Mouse (Mus musculus) olfactory bulb, adult 2 months (tissue): ENCODE measurements around the gene Fsip1. TPM values are rescaled to one million over a fixed set of nuclear protein-coding genes. Genes with fewer than 3 reads are reported as not detected.

Experiments used
- H3K27ac ChIP-seq: fragments of 200-500 bp; 2 replicates; pipeline ENCODE4 v1.5.1; 2012; ENCODE audit warnings: low read depth, low read length; ENCODE audit not compliant: insufficient read depth
- H3K4me1 ChIP-seq: fragments of 200-500 bp; 2 replicates; pipeline ENCODE4 v1.6.1; 2012; ENCODE audit warnings: low read length; ENCODE audit not compliant: control insufficient read depth, insufficient read depth
- H3K4me3 ChIP-seq: fragments of 200-500 bp; 2 replicates; pipeline ENCODE4 v1.5.1; 2012; ENCODE audit warnings: mild to moderate bottlenecking, low read depth, low read length, moderate library complexity; ENCODE audit not compliant: insufficient read depth
- CTCF ChIP-seq: fragments of 200-500 bp; IDR thresholded peaks from 2 replicates; pipeline ENCODE4 v1.5.1; 2012; ENCODE audit warnings: low read depth, mild to moderate bottlenecking, low read length, moderate library complexity; ENCODE audit not compliant: insufficient read depth
- POLR2A ChIP-seq: fragments of 200-500 bp; IDR thresholded peaks from 2 replicates; pipeline ENCODE4 v1.6.1; 2012; ENCODE audit warnings: mild to moderate bottlenecking, low read depth, low read length, moderate library complexity; ENCODE audit not compliant: insufficient read depth
- WGBS: fragments of 180-500 bp; shearing (Covaris S2); methylation state at CpG from one replicate; pipeline ENCODE4 v1.1.7; 2018; 5-methylcytosine and 5-hydroxymethylcytosine counted together
- polyA plus RNA-seq: library from polyadenylated mRNA; stranded (reverse); fragments of >200 nt; gene quantifications from 2 replicates; pipeline ENCODE4 v1.2.4, GENCODE M21; 2012; ENCODE audit warnings: low replicate concordance; ENCODE audit not compliant: missing spikeins, insufficient read depth, insufficient read length

Fsip1 gene
- not detected in 2 replicates for polyA plus RNA-seq

- H3K4me1 ChIP-seq: peaks cover 3% of the 10 kb centered on the region; the same call in 1 of the 2 replicates
- H3K27ac ChIP-seq: no peak within 1 kb of the TSS
Measured at GRCm38 (mm10) chr2:118256621-118257053, at the start of gene Fsip1. Gene Fsip1, minus strand, starts transcription at chr2:118256966.

DNA sequence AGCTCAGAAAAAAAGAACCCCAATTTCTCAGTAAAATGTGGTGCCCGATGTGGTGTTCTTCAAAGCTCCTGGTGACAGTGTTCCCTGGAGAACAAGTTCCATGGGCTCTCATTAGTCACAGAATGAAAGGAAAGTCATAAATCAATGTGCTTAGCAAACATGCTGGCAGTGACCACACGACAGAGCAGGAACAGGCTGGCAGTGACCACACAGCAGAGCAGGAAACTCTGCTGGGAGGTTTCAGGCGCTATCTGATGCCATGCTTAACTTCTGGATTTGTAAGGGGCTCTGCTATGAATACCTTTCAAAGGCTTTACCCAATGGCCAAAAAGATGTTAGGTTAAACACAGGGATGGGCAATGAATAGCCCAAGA lies 49.7 kb upstream of the Fsip1 start:
- Histone ChIP-seq H3K4me1 (no peaks in the 10 kb centered on the region), H3K4me3 (no peak overlapping the region), H3K27ac (no peak overlapping the region)
- WGBS: 69% methylated on average over 3 of the region's 3 CpGs
- no peak for TF ChIP-seq CTCF
- no peak for TF ChIP-seq POLR2A

More at GRCm38 (mm10) chr2:118256621-118257053, at the start of gene Fsip1:
- peak within 1 kb of the TSS; percentile 53 for H3K4me3 ChIP-seq
- TF ChIP-seq CTCF: no peak
- no peak for TF ChIP-seq POLR2A
- WGBS: 2% methylated on average over 25 of the region's 25 CpGs

DNA sequence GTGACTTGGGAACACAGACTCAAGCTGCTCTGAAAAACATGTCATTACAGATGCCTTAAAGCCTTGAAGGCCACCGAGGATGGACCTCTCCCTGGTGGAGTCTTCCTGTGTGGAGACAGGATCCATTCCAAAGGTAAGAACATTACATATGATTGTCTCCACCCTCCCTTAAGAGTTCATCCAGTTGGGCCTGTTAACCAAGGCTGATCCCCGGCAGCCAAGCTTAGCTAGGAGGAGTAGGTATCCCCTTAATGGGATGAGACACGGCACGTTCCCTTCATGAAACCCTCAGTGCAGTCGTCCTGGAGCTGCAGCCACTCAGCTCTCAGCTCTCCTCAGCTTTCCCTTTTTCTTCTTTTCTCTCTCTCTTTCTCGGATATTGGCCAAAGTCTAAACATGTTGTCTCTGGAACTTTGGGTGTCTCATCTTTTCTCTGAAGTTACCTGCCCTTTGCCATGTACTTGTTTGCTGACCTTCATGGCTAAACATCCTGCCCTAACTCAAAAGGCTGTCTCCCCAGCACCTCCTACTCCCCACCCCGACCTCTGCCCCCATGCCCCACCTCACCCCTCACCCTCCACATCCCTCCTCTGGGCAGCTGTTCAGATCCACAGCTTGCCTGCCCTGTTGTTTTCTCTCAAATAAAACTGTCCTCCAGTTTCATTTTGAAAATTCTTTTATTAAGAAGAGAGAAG lies 49.2 kb upstream of the Fsip1 start:
- no peak overlapping the region for H3K27ac ChIP-seq
- WGBS: 81% methylated on average over 7 of the region's 7 CpGs
- no peak overlapping the region for H3K4me3 ChIP-seq
- TF ChIP-seq CTCF (no peak), POLR2A (no peak)
- no peaks in the 10 kb centered on the region for H3K4me1 ChIP-seq

GRCm38 (mm10) chr2:118303456-118303855 lies 46.7 kb upstream of the Fsip1 start:
- WGBS: 91% methylated on average over 4 of the region's 4 CpGs
- H3K4me1 ChIP-seq: no peaks in the 10 kb centered on the region
- no peak overlapping the region for H3K27ac ChIP-seq
- TF ChIP-seq CTCF (no peak), POLR2A (no peak)
- no peak overlapping the region for H3K4me3 ChIP-seq

GRCm38 (mm10) chr2:118301656-118302055 lies 44.9 kb upstream of the Fsip1 start:
- 90% methylated on average over 2 of the region's 2 CpGs for WGBS
- Histone ChIP-seq H3K4me3 (no peak overlapping the region), H3K27ac (no peak overlapping the region), H3K4me1 (no peaks in the 10 kb centered on the region)
- TF ChIP-seq POLR2A (no peak), CTCF (no peak)

DNA sequence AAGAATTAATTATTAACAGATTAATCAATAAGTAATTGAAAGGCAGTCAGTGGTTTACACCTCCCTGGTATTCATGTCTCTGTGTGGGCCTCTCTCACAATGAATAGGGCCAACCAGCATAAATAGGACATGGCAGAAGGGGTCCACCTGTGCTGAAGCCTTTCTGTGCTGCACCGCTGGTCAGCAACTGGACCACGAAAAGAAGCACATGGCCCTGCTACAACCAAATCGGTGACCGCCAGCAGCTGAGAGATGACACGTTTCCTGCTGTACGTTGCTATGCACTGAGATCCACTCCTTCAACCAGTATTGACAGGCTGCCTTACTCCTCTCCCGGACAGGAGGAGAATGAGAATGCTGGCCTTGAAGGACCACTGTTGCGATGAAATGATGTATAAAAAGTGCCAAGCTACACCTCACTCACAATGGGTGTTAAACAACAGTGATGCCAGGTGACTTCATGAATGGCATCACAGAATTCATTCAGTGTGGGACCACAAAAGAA lies 44.3 kb upstream of the Fsip1 start:
- Histone ChIP-seq H3K4me3 (no peak overlapping the region), H3K4me1 (peaks cover 3% of the 10 kb centered on the region), H3K27ac (no peak overlapping the region)
- TF ChIP-seq POLR2A: no peak
- no peak for TF ChIP-seq CTCF
- 87% methylated on average over 8 of the region's 8 CpGs for WGBS

DNA sequence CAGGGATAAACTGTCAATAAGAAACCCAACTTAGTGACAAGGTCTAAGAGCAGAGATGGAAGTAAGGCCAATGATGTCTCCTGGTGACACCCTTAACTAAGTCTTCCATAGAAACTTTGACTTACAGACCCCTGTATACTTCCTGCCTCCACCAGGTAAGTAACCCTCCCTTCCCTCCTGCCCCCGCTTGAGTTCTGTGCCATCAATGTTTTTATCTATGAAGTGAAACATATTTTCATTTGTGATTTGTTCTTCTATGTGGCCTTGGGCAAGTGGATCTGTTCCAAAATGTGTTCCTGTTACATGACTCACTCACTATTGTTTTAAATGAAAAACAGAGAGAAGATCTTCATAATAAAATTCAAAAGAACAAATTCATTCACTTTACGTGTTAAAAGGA lies 43.2 kb upstream of the Fsip1 start:
- TF ChIP-seq CTCF: no peak
- no peak for TF ChIP-seq POLR2A

GRCm38 (mm10) chr2:118298601-118299000 lies 41.8 kb upstream of the Fsip1 start:
- Histone ChIP-seq H3K4me3 (no peak overlapping the region), H3K4me1 (peaks cover 9% of the 10 kb centered on the region), H3K27ac (no peak overlapping the region; the same call in 1 of the 2 replicates)
- TF ChIP-seq POLR2A: no peak
- no peak for TF ChIP-seq CTCF
- WGBS: 55% methylated on average over 4 of the region's 4 CpGs

More for the DNA sequence above, 43.2 kb upstream of the Fsip1 start:
- H3K4me1 ChIP-seq: peaks cover 9% of the 10 kb centered on the region
- WGBS: 86% methylated on average over 2 of the region's 2 CpGs
- H3K4me3 ChIP-seq: no peak overlapping the region
- no peak overlapping the region for H3K27ac ChIP-seq

DNA sequence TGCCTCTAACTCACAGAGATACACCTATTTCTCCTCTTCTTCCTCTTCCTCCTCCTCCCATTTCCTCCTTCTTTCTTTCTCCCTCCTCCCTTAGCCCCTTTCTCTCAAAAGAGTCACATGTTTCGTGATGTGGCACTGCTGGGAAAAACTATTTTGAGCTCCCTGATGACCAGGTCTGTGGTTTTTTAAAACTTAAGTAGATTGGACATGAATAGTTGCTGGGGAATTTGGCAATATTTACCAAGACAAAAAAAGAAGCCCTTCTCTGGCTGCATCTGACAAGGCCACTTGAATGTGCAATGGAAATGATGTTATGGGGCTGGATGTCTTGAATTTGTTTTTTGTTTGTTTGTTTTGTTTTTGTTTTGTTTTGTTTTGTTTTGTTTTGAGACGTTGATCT lies 41.2 kb upstream of the Fsip1 start:
- no peak overlapping the region; the same call in 1 of the 2 replicates for H3K27ac ChIP-seq
- peaks cover 9% of the 10 kb centered on the region for H3K4me1 ChIP-seq
- H3K4me3 ChIP-seq: no peak overlapping the region
- WGBS: 84% methylated on average over 2 of the region's 2 CpGs
- TF ChIP-seq CTCF: no peak
